Mouse (Mus musculus) testis, postnatal 14 days (tissue): ENCODE measurements at regions not wholly inside any gene's neighbourhood (a gene's known extent, or its start where the extent isn't known, plus 50 kb on each side); places are given as distances from the start of the nearest gene placed in this dataset.

Source experiments
- DNase-seq: peaks from one replicate; pipeline ENCODE4 v3.0.0; 2021; ENCODE audit warnings: low spot score

GRCm38 (mm10) chr12:96201855-96202254, 509.8 kb downstream of the Flrt2 start:
- no peak for DNase-seq

- DNase-seq, result no peak
Measured at GRCm38 (mm10) chr12:96226446-96226845, 534.4 kb downstream of the Flrt2 start.

- DNase-seq, result no peak
Measured at GRCm38 (mm10) chr12:96228714-96229113, 536.7 kb downstream of the Flrt2 start.

GRCm38 (mm10) chr12:96235510-96235909, 543.5 kb downstream of the Flrt2 start:
- no peak for DNase-seq

DNA sequence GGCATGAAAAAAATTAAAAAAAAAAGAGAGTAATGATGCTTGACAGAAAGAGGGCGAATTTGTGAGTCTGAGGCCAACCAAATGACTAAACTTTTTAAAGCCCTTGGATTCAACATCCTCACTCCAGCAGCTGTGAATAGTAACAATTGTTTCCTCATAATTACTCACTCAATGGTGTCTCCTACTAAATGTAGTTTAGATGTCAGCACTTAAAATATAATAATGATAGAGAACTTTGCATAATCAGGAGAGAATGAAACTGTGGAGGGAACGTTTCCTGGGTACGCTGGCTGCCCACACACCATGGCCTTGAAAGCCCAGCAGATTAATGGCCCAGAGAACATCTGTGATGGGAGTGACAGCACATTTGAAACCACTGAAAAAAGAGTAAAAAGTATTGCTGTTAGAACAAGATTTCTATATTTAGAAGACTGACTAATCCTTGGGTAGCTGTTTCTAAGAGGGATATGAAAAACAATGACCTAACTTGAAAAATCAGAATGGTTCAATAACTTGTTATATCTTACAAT, 544.0 kb downstream of the Flrt2 start:
- DNase-seq, result peak; percentile 5

DNA sequence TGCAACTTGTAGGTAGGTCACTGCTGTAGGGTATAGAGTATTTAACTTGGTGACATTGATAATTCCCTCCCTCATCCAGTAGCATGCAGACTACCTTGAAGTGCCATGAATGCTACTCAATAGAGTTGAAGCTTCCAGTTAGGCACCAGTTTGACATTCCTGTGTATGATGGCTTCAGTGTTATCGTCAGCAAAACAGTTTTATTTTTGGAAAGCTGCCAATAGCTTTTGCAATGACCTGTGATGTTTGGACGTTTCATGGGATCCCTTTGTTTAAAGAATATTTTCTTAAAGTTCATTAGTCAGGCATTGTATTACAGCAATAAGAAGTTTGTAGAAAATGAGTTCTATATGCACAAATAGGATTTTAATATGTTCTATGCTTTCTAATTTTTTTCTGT, 547.6 kb downstream of the Flrt2 start:
- no peak for DNase-seq

DNA sequence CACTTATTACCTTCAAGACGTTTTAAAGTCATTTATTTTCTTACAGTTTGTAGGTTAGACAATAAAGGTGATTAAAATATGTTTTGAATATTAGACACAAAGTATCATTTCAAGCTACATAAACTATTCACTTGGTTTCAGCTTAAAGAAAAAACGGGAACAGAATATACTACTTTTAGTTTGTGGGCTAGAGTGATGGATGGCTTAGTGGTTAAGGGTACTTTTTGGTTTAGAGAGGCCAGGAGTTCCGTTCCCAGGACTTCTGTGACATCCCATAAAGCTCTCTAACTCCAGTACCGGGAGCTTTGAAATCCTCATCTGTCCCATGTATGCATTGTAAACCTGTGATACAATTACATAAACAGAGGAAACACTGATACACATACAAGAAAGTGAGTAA, 570.0 kb downstream of the Flrt2 start:
- no peak for DNase-seq

DNA sequence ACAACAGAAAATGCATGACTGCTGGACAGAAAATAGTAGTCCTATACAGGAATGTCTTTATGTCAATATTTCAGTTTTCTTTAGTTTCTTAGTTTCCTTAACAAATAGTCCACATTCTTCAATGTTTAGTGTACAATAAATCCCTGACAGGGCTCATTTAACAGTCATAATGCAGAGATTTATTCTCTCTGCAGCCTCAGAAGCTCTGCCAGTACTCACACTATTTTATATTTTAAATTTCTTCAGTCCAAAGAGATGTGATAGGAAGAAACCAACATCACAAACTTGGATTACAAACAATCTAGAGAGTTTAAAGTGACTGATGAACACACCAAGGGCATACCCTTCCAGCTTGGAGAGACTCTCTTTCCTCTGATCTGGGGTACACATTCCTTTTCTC, 583.9 kb downstream of the Flrt2 start:
- DNase-seq, result no peak

DNA sequence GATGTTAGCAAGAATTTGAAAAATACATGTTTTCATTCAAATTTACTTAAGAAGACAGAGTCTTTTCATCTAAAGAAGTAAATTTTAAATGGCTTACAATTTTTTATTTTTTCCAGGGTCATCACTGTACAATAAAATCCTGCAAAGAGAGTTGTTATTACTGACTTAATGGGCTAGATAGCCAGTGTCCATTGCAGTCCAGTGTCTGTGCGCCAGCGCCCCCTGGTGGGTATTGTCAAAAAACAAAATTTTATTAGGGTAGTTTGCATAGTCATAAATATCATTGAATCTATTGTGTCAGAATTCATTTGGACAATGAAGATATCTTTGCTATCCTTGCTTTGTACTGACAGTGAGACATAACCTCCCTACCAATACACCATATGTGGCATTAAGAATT, 619.1 kb downstream of the Flrt2 start:
- no peak for DNase-seq

DNA sequence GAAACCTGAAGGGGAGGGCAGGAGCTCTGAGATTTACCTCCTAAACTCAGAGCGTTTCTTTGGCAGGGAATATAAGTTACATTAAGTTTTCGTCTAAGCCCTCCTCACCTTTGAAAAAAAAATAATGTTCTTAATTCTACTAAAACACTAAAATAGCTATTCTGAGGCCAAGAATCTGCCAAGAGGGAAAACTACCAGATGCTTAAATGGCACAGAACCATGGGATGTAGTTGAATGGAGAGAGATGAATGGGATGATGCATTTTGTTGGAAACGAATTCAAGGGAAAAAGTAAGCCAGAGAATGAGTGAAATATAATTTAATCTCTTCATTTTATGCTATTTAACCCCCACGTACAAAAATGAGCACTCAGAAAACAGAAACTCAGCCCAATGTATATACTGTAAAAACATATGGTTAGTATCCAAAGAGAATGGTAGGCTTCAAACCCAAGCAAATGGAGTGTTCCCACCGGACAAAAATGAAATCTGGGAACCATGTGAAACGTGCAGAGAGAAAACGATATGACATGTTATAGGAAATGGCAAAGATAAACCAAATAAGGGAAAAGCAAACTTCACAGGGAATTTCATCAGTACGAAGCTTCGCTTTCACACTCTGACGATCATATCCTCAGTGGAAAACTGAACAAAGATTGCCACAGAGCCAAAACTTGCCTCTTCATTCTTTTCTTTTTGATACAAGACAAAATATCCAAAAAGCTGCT, 631.2 kb downstream of the Flrt2 start:
- DNase-seq, result no peak

GRCm38 (mm10) chr12:96351143-96351542, 659.1 kb downstream of the Flrt2 start:
- no peak for DNase-seq

DNA sequence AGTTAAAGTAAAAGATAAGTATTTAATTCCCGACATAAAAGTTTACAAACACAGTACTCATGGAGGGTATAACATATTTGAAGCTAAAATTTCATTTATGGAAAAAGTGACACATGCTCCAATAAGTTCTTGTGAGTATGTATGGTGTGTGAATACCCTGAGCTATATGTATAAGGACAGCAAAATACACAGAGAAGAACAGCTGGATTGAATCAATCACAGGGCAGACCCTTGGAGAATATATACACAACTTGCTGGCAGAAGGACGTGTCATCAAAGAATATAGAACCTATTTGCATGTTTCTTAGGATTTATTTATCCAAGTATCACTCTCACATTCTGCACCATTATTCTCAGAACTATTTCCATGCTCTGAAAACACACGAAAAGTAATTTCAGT, 686.9 kb downstream of the Flrt2 start:
- no peak for DNase-seq

GRCm38 (mm10) chr12:96419104-96419503, 727.1 kb downstream of the Flrt2 start:
- no peak for DNase-seq

GRCm38 (mm10) chr12:96419567-96419966, 727.5 kb downstream of the Flrt2 start:
- no peak for DNase-seq

- DNase-seq, result no peak
Measured at GRCm38 (mm10) chr12:96427589-96427988, 735.6 kb downstream of the Flrt2 start.

GRCm38 (mm10) chr12:96442546-96442945, 750.5 kb downstream of the Flrt2 start:
- no peak for DNase-seq

DNA sequence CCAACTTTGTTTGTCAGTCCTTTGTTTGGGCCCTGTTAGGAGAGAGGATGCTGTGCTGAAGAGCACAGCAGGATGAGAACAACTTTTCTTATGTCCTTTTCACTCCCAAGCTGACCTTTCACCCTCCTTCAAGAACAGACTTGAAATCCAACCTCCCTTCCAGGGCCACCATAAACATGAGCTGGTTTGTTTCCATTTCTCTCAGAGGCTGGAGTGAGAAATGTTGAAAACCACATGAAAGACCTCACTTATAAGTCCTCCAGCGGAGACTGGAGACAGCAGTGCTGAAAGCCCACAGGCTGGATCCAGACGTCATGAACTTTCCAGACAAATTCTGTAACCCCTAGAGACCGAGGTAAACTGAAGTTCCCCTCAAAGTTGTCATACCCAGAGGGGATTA, 761.3 kb downstream of the Flrt2 start:
- DNase-seq, result no peak

GRCm38 (mm10) chr12:96476344-96476743, 784.3 kb downstream of the Flrt2 start:
- DNase-seq, result no peak

- no peak for DNase-seq
Measured at GRCm38 (mm10) chr12:96488448-96488960, 796.5 kb downstream of the Flrt2 start.

- DNase-seq, result no peak
Measured at GRCm38 (mm10) chr12:96509658-96510057, 817.6 kb downstream of the Flrt2 start.

- no peak for DNase-seq
Measured at GRCm38 (mm10) chr12:96558824-96559223, 866.8 kb downstream of the Flrt2 start.

DNA sequence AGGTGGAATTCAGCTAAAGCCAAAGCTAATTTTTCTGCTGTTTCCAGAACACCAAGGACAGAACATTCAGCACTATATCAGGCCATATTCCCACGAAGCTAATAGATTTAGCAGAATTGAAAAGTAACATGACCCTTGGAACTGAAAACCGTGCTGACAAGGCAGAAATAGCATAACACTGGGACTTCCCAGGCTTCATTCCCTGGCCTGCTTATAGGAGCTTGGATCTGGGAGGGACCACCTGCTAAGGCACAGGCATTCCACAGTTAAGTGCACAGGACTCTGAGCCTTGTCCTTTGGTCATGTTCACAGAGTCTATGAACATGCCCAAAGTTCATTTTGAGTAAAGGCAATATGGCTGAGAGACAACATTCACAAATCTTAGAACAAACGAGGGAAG, 902.8 kb downstream of the Flrt2 start:
- peak; percentile 15 for DNase-seq

DNA sequence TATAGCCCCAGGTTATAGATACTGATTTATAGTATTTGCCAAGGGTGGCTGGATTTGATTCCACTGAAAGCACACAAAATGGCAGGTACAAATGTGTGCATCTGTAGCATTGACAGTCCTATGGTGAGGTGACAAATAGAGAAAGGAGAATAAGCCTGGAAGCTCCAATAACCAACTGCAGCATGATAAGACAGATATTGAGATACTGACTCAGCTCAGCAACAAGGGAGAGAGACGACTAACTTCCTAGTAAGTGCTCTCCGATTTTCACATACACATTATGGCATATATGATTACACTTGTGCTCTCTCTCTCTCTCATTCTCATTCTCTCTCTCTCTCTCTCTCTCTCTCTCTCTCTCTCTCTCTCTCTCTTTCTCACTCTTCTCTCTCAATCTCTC, 923.1 kb downstream of the Flrt2 start:
- no peak for DNase-seq

DNA sequence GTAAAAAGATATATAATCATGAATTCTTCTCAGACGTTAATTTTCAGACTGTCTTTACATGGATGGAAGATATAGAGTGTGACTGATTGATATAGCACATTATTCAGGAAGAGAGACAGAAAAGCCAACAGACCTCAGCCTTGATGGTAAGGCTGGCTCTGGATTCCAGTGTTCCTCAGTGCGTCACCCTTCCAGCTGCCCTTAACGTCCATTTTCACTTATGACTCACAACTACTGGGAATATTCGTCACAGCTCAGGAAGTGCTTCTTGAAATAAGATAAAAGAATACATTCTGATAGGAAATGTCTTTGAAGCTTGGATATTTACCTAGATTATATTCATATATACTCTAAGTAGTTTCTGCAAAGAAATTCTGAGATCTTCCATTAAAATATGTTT, 923.8 kb downstream of the Flrt2 start:
- DNase-seq, result no peak
